Mouse (Mus musculus) gastrocnemius, postnatal 36 days (tissue): ENCODE measurements around the gene Tppp3. TPM values are rescaled to one million over a fixed set of nuclear protein-coding genes. Genes with fewer than 3 reads are reported as not detected.

Source experiments
- DNase-seq, 2 experiments: peaks; one replicate each; pipeline ENCODE4 v3.0.0; 2022
- intact Hi-C: fragments of 180-260 bp; cut with DNase I; formaldehyde crosslinking; loops from one replicate; pipeline ENCODE4 v1.15.1; 2025
- total RNA-seq, 2 experiments: library from RNA; stranded (reverse); gene quantifications; 2 replicates each; pipeline ENCODE4 v1.2.3; 2021

The Tppp3 gene
- total RNA-seq, 2 experiments from 2014 or later: 54.1 to 54.9 TPM

DNA sequence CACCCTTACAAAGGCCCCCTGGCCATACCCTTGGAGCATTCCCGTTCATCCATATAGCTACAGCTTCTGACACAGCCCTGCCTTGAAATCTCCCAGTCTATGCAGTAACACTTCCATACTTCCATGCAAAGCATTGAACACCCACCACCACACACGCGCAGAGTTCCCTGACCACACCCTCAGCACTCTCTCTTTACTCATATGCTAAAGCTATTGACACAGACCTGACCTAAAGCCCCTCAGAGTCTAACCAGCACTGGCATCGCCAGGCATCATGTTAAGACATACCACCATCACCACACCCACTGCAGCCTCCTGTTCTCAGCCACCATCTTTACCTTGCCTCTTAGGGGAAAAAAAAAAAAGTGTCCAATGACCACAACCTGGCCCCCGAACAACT is 1.1 kb downstream of the Tppp3 start:
- intact Hi-C loops: no loop called here
- DNase-seq: no peak

DNA sequence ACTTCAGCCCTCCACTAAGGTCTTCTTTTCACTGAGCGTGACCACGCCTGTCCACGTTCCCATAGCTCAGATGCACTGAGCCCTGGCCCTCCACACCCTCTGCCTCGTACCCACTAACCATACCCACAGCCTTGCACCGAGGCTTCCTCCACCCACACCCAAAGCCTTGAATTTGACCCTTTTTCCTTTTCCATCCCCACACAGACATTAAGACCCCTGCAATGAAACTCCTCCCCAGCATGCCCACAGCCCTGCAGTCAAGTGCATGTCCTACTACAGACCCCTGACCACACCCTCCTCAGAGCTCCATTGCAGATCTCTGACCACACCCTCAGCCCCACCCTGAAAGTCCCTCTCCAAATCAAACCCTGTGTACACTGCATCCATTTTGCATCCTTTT is 1.5 kb downstream of the Tppp3 start:
- intact Hi-C loops: loop anchor here (2.0 kb wide), 1 partner anchor 65 kb away; no protein-coding TSS in a partner anchor
- no peak for DNase-seq

DNA sequence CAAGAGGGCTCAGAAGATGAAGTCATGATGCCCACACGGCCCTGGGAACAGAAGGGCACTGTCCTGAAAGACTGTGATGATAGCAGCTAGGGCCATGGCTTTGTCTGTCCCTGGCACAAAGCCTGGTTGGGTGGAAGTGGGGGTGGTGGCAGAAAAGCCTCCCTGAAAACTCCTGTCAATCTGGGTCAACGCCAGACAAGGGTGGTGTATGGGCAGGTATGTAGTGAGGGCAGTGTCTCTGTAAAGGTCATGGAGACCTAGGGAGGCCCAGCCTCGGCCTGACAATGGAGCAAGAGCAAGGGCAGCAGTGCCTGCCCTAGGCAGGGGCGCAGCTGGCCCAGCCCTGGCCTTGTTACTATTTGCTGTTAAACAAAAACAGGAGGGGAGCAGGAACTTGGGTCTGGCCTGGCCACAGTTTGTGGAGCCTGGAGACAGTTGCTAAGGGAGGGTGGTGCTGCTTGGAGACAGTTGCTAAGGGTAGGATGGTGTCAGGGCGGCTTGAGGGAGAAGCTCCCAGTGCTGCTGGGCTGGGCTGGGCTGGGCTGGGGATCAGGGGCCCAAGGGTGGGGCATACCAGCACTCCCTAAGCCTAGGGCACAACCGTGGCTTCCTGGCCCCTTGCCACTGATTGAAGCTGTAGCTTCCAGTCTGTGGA is 2.2 kb downstream of the Tppp3 start:
- DNase-seq: peak in 1 of 2 experiments; percentile 45
- intact Hi-C loops: loop anchor here (2.0 kb wide), 1 partner anchor 64 kb away; no protein-coding TSS in a partner anchor

DNA sequence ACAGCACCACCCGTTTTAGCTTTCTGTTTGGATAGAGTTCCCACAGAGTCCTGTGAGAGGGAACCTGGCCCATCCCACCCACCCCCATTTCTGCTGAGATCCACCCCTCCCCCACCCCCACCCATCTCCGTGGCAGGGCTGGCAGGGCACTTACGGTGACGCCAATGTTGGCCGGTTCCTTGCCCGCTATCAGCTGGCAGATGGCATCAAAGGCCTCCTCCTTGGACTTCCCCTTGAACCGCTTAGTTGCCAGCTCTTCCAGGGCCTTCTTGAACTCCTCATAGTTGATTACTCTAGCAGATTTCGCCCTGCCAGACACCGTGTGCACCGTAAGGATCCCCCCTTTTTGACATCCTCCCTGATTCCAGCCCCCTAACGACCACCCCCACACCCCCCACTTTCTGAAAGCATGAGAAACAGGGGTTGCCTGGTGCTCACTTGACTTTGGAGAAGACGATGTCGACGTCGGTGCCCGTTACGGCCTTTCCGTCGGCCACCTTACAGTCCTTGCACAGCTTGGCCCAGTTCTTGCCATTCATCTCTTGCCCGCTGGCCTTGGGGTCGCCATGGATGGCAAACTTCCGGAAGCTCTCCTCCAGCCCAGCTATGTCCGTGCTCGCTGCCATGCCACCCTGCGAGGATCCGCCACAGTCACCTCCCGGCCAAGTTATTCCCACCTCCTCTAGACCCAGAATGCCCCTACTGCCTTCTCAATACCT is 3.2 kb downstream of the Tppp3 start:
- intact Hi-C loops: loop anchor here (2.0 kb wide), 1 partner anchor 63 kb away; no protein-coding TSS in a partner anchor
- no peak for DNase-seq

DNA sequence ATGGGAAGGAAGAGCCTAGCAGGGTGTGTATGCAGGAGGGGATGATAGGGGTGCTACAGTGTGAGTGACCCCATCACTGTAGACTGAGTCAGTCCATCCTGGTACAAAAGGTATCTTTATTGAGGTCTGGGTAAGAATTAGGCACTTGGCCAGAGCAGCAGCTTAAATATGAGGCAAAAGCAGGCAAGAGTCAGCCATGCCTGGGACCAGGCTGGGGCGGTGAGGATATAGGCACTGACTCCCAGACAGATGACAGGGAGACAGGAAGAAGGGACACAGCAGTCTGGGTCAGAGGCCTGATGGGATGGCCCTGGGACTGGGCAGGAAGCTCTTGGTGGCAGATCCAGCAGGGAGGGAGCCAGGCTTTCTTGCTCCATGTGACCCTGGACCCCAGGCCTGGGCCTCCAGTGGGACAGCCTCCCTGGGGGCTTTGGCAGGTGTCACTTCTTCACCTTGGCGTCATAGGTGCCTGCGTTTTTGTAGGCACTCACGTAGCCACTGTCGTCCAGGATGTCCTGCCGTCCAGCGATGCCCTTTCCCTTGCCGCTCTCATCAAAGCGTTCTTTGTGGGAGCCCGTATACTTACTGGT is 3.8 kb downstream of the Tppp3 start:
- intact Hi-C loops: no loop called here

DNA sequence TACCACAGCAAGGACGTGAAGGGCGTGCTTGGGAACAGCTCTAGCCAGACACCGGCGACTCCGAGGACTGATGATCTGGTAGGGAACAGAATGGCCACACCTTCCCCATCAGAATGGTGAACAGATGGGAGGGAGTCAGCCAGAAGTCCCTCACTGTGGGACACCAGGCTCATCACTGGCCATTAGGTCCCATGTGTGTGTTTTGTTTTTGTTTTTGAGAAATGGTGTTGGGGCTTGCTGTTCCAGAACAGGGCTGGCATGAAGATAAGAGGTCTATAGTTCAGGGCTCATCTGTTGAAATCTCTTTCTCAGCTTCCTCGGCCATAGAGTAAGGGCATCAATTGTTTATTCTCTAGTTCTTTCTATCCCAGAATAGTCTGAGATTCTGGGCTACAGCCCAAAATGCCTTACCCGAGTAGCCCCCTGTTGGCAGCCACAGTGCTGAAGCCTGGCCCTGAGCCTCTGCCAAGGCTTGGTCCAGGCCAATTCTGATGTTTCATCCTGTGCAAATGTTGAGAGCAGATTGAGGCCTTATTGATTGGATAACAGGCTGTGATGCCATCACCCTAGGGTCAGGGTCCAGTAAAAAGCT is 4.5 kb downstream of the Tppp3 start:
- intact Hi-C loops: no loop called here
- no peak for DNase-seq

More for the DNA sequence above, 3.8 kb downstream of the Tppp3 start:
- DNase-seq: no peak

DNA sequence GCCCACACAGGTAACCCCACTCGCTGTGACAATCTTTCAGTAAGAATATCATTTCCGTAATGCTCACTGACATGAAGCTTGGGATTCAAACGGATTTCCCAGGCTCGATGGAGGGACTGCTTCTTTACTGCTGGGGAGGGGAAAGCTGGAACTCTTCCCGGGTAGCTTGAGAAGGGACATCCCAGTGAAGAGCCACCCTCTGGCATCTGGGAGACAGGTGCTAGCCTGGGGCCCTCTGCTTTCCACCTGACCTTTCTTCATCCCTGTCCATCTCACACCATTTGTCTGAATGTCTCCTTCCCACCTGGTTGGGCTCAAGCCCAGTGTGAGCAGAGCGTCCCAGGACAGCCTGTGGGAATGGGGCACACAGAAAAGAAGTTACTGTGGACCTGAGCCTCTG is 5.1 kb downstream of the Tppp3 start:
- DNase-seq: no peak
- intact Hi-C loops: no loop called here

DNA sequence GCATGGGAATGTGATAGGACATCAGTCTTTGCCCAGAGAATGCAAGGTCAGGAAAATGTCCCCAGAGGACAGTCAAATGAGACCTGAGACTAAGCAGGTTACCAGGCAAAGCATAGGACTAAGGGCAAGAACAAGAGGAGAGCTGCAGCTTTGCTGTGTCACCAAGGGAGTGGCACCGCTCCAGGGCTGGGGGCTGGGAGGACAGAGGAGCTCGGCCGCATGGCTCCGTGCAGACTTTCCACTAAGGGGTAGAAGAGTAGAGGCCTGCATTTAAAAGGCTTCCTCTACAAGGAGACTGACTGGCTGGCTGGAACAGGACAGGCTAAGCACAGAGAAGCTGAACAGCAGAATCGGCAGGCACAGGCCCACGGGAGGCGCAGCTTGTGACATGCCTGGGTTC is 6.7 kb downstream of the Tppp3 start:
- intact Hi-C loops: no loop called here
- DNase-seq: no peak

DNA sequence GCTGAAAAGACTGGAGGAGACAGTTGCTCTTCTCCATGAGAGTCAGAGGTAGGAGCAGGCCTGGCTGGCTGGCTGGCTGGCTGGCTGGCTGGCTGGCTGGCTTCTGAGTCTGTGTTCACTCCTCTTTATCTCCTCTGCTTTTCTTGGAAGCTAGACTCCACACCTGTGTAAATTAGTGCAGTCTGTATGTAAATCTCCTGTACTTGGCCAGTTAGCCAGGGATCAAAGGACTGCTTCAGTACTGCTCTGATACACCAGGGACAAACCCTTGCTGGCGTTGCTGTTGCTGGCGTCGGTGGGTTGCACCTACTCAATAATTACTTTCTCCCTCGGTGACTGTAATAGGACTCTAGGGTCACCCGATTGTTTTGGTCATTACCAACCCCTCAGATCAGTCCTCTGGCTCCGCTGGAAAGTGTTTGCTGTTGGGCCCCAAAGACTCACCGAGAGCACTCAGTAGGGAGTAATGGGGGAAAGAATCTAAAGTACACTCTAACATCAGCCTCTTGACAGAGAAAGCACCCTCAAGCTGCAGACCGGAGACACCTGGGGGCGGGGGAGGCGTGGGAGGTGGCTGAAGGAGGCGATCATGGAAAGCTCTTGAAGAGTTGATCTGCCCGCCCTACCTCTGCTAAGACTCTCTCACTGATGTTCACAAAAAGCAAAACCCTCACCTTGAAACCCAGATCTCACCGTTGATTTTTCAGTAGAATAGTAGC is 10.1 kb downstream of the Tppp3 start:
- DNase-seq: no peak
- intact Hi-C loops: no loop called here

DNA sequence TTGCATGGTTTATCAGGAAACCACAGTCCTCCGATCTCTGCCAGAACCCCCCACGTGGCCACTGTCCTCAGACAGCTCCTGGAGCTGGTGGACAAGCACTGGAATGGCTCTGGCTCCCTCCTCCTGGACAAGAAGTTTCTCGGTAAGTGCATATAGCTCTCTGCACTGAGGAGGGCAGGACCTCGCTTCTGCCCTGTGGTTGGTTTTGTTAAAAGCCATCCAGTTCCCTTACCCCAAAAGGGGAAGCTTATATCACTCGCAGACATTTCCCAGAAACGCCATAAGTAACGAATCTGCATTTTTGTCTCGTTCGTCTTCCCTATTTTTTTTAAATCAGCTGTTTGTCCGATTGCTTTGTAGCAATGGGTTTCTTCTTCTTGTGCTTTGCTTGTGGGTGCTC is 16.1 kb downstream of the Tppp3 start:
- intact Hi-C loops: no loop called here
- no peak for DNase-seq

DNA sequence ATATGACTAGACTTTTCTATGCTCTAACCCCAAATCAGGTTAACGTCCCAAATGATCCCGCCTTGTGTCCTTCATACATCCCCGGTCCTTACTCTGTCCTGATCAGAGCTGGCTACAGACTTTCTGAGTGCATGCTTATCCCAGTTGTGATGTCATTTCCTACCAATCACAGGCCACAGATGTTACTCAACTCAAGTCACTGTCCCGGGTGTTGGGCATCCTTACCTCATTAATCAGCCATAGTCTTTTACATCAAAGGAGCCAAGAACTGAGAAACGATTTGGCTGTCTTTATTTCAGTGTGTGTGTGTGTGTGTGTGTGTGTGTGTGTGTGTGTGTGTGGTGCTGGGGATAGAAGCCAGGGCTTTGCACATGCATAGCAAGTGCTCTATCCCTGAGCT is 17.2 kb downstream of the Tppp3 start:
- intact Hi-C loops: no loop called here
- no peak for DNase-seq

DNA sequence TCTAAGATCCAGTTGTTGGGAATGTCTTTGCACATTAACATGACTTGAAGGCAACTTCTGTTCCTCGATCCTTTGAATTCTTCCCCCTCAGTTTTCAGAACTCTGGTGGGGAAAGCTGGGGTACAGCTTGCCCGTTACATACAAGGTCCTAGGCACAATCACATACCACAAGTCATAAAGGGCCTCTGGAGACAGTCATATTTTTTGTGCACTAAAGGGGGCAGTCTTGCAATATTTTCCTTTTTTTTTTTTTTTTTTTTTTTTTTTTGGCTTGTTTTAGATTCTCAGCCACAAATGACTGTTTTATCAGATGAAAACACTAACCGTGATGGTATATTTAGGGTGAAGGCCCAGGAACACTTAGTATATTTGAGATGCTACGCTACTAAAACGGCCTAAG is 18.0 kb downstream of the Tppp3 start:
- no peak for DNase-seq
- intact Hi-C loops: no loop called here

DNA sequence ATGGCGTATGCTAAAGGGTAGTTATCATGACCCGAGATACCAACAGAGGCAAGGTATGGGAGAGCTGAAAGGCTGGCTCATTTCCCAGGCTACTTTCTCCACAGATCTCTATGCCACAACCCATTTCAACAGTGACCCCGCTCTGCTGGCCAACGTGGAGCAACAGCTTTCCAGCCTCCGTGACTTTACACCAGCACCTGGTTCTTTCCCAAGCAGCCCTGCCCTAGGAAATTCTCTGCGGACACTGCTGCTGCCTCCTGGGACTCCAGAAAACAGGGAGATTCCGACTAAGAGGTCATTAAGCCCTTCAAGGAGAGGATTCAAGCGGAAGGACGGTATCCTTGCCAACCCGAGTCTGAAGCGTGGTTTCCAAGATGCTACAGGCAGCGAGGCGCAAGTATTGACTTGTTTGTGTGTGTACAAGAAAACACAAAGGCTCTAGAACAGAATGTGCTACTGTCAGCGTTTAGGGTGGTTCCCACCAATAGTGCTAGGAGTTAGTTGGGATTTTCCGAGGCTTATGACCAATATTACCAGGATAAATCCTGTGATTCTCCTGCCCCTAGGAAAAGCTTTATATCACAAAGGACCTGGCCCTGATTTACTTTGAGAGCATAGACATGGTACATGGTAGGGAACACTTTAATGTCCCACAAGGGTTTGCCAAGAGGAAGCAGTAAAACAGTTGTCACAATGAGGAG is 19.3 kb downstream of the Tppp3 start:
- intact Hi-C loops: no loop called here
- no peak for DNase-seq

DNA sequence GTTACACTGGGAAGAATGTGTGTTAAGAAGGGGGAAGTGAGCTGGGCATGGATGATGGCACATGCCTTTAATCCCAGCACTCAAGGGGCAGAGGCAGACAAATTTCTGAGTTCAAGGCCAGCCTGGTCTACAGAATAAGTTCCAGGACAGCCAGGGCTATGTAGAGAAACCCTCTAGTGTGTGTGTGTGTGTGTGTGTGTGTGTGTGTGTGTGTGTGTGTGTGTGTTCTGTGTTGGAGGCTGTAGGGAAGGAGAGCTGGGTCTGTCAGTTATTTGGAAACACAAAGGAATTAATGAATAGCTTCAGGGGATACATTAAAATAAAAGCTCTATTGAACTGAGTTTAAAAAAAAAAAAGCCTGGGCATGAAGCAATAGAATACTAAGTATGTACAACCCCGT is 20.3 kb downstream of the Tppp3 start:
- no peak for DNase-seq
- intact Hi-C loops: no loop called here

DNA sequence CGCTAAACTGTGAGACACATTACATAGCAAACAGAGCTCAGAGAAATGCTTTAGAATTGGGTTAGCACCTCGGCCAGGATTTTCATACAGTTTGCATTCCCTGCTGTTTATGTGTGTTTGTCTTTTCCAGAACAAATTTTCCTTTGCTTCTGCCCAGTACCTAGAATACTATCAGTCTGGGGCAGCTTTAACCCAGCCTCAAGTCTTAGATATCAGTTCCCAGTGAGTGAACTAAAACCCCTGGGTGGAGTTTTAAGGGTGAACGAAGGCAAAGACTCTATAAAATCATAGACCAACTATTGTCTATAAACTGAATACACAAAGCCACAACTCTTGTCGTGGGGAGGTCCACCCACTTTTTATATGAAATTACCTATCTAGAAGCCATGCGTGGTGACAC is 22.7 kb downstream of the Tppp3 start:
- intact Hi-C loops: no loop called here
- DNase-seq: no peak

DNA sequence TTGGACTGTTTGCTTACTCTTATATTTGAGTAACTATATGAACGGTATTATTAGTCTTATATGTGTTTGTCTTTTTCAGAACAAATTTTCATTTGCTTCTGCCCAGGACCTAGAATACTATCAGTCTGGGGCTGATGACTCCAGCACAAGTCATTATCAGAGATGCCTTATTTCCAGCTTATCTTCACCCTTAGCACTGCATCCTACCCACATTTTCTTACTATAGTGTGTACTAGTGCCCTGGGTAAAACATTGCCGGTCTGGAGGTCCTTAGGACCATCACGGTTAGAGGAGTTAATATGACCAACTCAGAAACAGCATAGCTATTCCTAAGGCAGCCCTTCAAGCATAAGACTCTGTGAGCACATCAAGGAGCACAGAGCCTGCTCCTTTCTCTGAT is 23.1 kb downstream of the Tppp3 start:
- DNase-seq: no peak
- intact Hi-C loops: no loop called here

DNA sequence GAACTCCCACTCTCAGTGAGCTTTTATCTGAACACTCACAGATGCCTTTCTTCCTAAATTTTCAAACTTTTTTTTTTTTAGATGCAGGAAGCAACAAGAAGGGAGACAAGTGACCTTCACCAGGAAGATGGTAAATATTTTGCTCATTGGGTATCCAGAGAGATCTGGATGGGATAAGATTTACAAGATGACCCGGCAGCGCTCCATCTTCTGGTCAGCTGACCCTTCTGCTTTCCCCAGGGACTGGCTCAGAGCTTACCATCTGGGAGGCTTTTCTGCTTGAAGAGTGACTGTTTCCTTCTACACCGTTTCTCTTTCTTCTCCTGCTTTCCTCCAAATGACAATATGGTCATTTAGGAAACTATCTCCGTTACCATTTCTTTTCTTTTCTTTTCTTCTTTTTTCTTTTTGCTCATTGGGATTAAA is 25.2 kb downstream of the Tppp3 start:
- intact Hi-C loops: no loop called here
- DNase-seq: no peak

DNA sequence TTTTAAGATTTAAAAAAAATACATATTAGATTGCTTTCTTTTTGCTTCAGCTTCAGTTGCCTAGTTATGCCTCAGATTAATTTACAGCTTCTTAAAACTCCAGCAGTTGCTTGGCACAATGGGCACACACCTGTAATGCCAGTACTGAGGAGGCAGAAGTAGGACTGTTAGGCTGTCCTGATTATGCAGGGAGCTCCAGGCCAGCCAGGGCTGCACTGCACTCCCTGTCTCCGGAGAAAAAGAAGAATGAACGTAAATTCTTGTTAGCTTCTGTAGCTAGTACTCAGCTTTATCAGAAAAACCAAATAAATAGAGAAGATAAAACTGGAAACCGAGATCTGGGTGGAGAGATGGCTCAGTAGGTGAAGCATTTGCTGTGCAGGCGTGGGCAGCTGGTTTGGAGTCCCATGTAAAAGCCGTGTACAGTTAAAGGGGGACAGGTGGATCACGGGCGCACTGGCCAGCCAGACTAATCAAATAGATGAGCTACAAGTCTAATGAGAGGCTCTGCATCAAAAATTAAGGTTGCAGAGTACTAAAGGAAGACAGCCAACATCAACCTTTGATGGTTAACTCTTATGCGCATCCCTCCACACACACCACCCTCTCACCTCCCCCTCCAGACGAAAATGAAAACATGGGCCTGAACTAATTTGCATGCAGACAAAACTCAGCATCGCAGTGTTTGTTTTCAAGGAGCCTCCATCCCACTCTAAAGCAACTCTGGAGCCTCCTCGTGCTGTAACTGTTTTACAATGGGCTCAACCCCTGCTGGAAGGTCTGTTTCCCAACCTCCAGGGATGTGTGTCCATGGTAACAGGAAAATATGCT is 25.8 kb downstream of the Tppp3 start:
- DNase-seq: no peak
- intact Hi-C loops: no loop called here

DNA sequence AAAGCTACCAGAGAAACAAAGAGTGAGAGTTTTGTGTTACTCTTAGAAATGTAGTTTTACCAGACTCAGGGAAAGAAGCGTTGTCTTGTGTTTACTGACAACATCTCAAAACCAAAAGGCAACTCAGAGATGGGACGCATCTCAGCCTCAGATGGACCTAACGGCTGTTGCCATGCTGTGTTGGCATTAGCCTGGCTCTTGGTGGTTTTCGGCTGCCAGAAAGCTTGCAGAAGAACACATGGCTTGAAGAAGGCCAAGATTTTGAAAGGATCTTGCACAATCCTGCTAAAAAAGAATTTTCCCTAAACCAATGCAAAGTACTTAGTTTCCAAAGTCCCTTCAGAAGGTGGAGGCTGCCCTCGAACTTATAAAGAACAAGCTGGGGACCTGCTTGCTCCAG is 28.7 kb downstream of the Tppp3 start:
- DNase-seq: no peak
- intact Hi-C loops: loop anchor here (5.0 kb wide), 1 partner anchor 35 kb away; no protein-coding TSS in a partner anchor
